Mouse (Mus musculus) MEL (cell line): ENCODE results near the gene Nt5dc3. TPM values are rescaled to one million over a fixed set of nuclear protein-coding genes. Genes with fewer than 3 reads are reported as not detected.

Experiments
- DNase-seq: peaks from one replicate; pipeline ENCODE4 v3.0.0; 2011; ENCODE audit warnings: low read depth, low spot score
- H3K27ac ChIP-seq: 2 replicates; pipeline ENCODE4 v1.5.1; 2012; ENCODE audit warnings: low read depth, mild to moderate bottlenecking, control low read depth, low read length, moderate library complexity; ENCODE audit not compliant: control insufficient read depth
- H3K27me3 ChIP-seq, 2 experiments: fragments of 150-350 bp in 1 of 2; sonication (generic) in 1 of 2; 2 replicates each; pipeline ENCODE4 v1.6.1; 2012; ENCODE audit warnings: low read length in 2 of 2, mild to moderate bottlenecking in 2 of 2, improper control_type of control experiment in 1 of 2, moderate library complexity in 1 of 2; ENCODE audit not compliant: insufficient read depth in 2 of 2, control insufficient read depth in 1 of 2
- H3K36me3 ChIP-seq, 2 experiments: 2 replicates each; pipeline ENCODE4 v1.6.1; 2012 to 2014; ENCODE audit warnings: low read length in 2 of 2, improper control_type of control experiment in 1 of 2, inconsistent platforms in 1 of 2, mild to moderate bottlenecking in 1 of 2; ENCODE audit not compliant: insufficient read depth in 2 of 2, control insufficient read depth in 1 of 2
- H3K4me1 ChIP-seq, 2 experiments: fragments of 150-350 bp in 1 of 2; sonication (generic) in 1 of 2; 2 replicates each; pipeline ENCODE4 v1.6.1; 2012; ENCODE audit warnings: low read length in 2 of 2, improper control_type of control experiment in 1 of 2, mild to moderate bottlenecking in 1 of 2; ENCODE audit not compliant: insufficient read depth in 2 of 2, control insufficient read depth in 1 of 2
- H3K4me3 ChIP-seq, 2 experiments: fragments of 150-350 bp in 1 of 2; sonication (generic) in 1 of 2; 2 replicates each; pipeline ENCODE4 v1.5.1; 2012; ENCODE audit warnings: low read depth in 2 of 2, low read length in 2 of 2, mild to moderate bottlenecking in 2 of 2, moderate library complexity in 2 of 2, control low read depth in 1 of 2, improper control_type of control experiment in 1 of 2; ENCODE audit not compliant: control insufficient read depth in 1 of 2, insufficient read depth in 1 of 2
- H3K79me2 ChIP-seq: 2 replicates; pipeline ENCODE4 v1.6.1; 2012; ENCODE audit warnings: mild to moderate bottlenecking, low read length, moderate library complexity; ENCODE audit not compliant: control insufficient read depth, poor library complexity, insufficient read depth
- H3K9ac ChIP-seq: 2 replicates; pipeline ENCODE4 v1.6.1; 2012; ENCODE audit warnings: low read depth, mild to moderate bottlenecking, control low read depth, low read length, moderate library complexity; ENCODE audit not compliant: control insufficient read depth, poor library complexity, severe bottlenecking
- H3K9me3 ChIP-seq: fragments of 150-350 bp; sonication (generic); replicated peaks from 2 replicates; pipeline ENCODE4 v1.6.1; 2012; ENCODE audit warnings: mild to moderate bottlenecking, low read length, improper control_type of control experiment, moderate library complexity; ENCODE audit not compliant: insufficient read depth
- BHLHE40 ChIP-seq: IDR thresholded peaks from 2 replicates; pipeline ENCODE4 v1.6.1; 2012; ENCODE audit warnings: low read depth, mild to moderate bottlenecking, inconsistent platforms, low read length, improper control_type of control experiment, borderline replicate concordance
- CTCF ChIP-seq, 3 experiments: IDR thresholded peaks in 2 of 3; conservative IDR thresholded peaks in 1 of 3; 2 replicates each; pipeline ENCODE4 v1.5.1; 2011 to 2012; ENCODE audit warnings: low read length in 3 of 3, low read depth in 2 of 3, mild to moderate bottlenecking in 2 of 3, improper control_type of control experiment in 1 of 3, inconsistent platforms in 1 of 3, mixed read lengths in 1 of 3, moderate library complexity in 1 of 3; ENCODE audit not compliant: control insufficient read depth in 1 of 3, insufficient read depth in 1 of 3, poor library complexity in 1 of 3, severe bottlenecking in 1 of 3
- ELF1 ChIP-seq: IDR thresholded peaks from 2 replicates; pipeline ENCODE4 v1.6.1; 2014; ENCODE audit warnings: low read depth, mild to moderate bottlenecking, inconsistent platforms, low read length, improper control_type of control experiment, moderate library complexity
- GABPA ChIP-seq: IDR thresholded peaks from 2 replicates; pipeline ENCODE4 v1.6.1; 2012; ENCODE audit warnings: low read depth, mild to moderate bottlenecking, inconsistent platforms, low read length, improper control_type of control experiment, moderate library complexity
- GATA1 ChIP-seq: IDR thresholded peaks from 2 replicates; pipeline ENCODE4 v1.6.1; 2011; ENCODE audit warnings: low read depth, low read length, improper control_type of control experiment
- MEF2A ChIP-seq: IDR thresholded peaks from 2 replicates; pipeline ENCODE4 v1.6.1; 2014; ENCODE audit warnings: low read depth, mild to moderate bottlenecking, inconsistent platforms, low read length, improper control_type of control experiment; ENCODE audit not compliant: poor library complexity, insufficient replicate concordance, severe bottlenecking; ENCODE audit errors: extremely low read depth
- NELFE ChIP-seq: IDR thresholded peaks from 2 replicates; pipeline ENCODE4 v1.6.1; 2011; ENCODE audit warnings: low read depth, low read length, improper control_type of control experiment
- POLR2AphosphoS2 ChIP-seq: IDR thresholded peaks from 2 replicates; pipeline ENCODE4 v1.6.1; 2011; ENCODE audit warnings: low read length, improper control_type of control experiment
- RAD21 ChIP-seq: IDR thresholded peaks from 2 replicates; pipeline ENCODE4 v1.6.1; 2011; ENCODE audit warnings: mild to moderate bottlenecking, low read depth, low read length, improper control_type of control experiment
- SIN3A ChIP-seq: IDR thresholded peaks from 2 replicates; pipeline ENCODE4 v1.6.1; 2012; ENCODE audit warnings: low read length, improper control_type of control experiment, inconsistent platforms
- TAL1 ChIP-seq: IDR thresholded peaks from 2 replicates; pipeline ENCODE4 v1.6.1; 2012; ENCODE audit warnings: mild to moderate bottlenecking, inconsistent platforms, low read length, moderate library complexity, mixed read lengths
- TBP ChIP-seq: IDR thresholded peaks from 2 replicates; pipeline ENCODE4 v1.8.0; 2011; ENCODE audit warnings: low read depth, low read length, improper control_type of control experiment
- ZC3H11A ChIP-seq: IDR thresholded peaks from 2 replicates; pipeline ENCODE4 v1.6.1; 2012; ENCODE audit warnings: low read depth, mild to moderate bottlenecking, inconsistent platforms, low read length, improper control_type of control experiment
- ZKSCAN1 ChIP-seq: IDR thresholded peaks from 2 replicates; pipeline ENCODE4 v1.6.1; 2012; ENCODE audit warnings: low read depth, mild to moderate bottlenecking, inconsistent platforms, low read length, improper control_type of control experiment, moderate library complexity
- polyA plus RNA-seq, 2 experiments: library from polyadenylated mRNA; stranded (reverse) in 1 of 2; unstranded in 1 of 2; fragments of >175 nt in 1 of 2; fragments of >200 nt in 1 of 2; gene quantifications; 2 replicates each; pipeline versions ENCODE4 v1.2.1 to v1.2.4; 2012; ENCODE audit warnings: low replicate concordance in 2 of 2, low read depth in 1 of 2; ENCODE audit not compliant: insufficient read length in 2 of 2, insufficient read depth in 1 of 2, missing spikeins in 1 of 2
- total RNA-seq: library from RNA; depleted of rRNA; stranded (reverse); fragments of 300-350 nt; gene quantifications from 2 replicates; pipeline ENCODE4 v1.2.3, GENCODE M21; 2012

The Nt5dc3 gene
- total and polyA plus RNA-seq, 3 experiments = 9.7 to 15.6 TPM; not detected in 1

GRCm38 (mm10) chr10:86796073-86796741 lies 17.4 kb downstream of the Nt5dc3 start:
- Histone ChIP-seq H3K9ac (no peak overlapping the region), H3K27me3 (no peaks in the 10 kb centered on the region)
- TF ChIP-seq GABPA (no peak), CTCF (IDR thresholded peaks at IDR 0.05 in 2 of 3, conservative IDR thresholded peaks at IDR 0.05 in 1 of 3; ENCODE audit: control insufficient read depth in 1 of 3, insufficient read depth in 1 of 3, low read depth in 2 of 3, low read length in 3 of 3, poor library complexity in 1 of 3, severe bottlenecking in 1 of 3) (no peak), MEF2A (no peak), ZC3H11A (no peak), ZKSCAN1 (no peak), ELF1 (no peak), GATA1 (no peak), BHLHE40 (no peak), RAD21 (no peak), POLR2AphosphoS2 (no peak), TBP (no peak), TAL1 (no peak)
- TF ChIP-seq, all 39 proteins: peak for 0

GRCm38 (mm10) chr10:86807362-86807761 lies 28.6 kb downstream of the Nt5dc3 start:
- no peak for DNase-seq
- Histone ChIP-seq H3K79me2 (peaks cover 1% of the 10 kb centered on the region; the same call in 1 of the 2 replicates), H3K4me3 (no peak overlapping the region), H3K9me3 (no peaks in the 10 kb centered on the region), H3K9ac (no peak overlapping the region), H3K4me1 (no peaks in the 10 kb centered on the region), H3K27ac (no peak overlapping the region), H3K36me3 (peaks cover 0 to 12% of the 10 kb centered on the region in 2 experiments; a peak in 2 of 4 replicates), H3K27me3 (no peaks in the 10 kb centered on the region)
- no peak for TF ChIP-seq NELFE
- TF ChIP-seq RAD21 = no peak
- TF ChIP-seq SIN3A = no peak

More at GRCm38 (mm10) chr10:86796073-86796741, 17.4 kb downstream of the Nt5dc3 start:
- H3K9me3 ChIP-seq = no peaks in the 10 kb centered on the region
- no peaks in the 10 kb centered on the region for H3K4me1 ChIP-seq
- peaks cover 26% of the 10 kb centered on the region for H3K79me2 ChIP-seq
- no peak overlapping the region for H3K4me3 ChIP-seq
- H3K27ac ChIP-seq = no peak overlapping the region
- no peaks in the 10 kb centered on the region; a peak in 2 of 4 replicates for H3K36me3 ChIP-seq
- no peak for DNase-seq
